Mouse (Mus musculus): ENCODE results near the gene Cldn9. TPM values are rescaled to one million over a fixed set of nuclear protein-coding genes. Genes with fewer than 3 reads are reported as not detected.

The Cldn9 gene
- polyA plus RNA-seq, 1 experiment from 2014 or later: not detected

DNA sequence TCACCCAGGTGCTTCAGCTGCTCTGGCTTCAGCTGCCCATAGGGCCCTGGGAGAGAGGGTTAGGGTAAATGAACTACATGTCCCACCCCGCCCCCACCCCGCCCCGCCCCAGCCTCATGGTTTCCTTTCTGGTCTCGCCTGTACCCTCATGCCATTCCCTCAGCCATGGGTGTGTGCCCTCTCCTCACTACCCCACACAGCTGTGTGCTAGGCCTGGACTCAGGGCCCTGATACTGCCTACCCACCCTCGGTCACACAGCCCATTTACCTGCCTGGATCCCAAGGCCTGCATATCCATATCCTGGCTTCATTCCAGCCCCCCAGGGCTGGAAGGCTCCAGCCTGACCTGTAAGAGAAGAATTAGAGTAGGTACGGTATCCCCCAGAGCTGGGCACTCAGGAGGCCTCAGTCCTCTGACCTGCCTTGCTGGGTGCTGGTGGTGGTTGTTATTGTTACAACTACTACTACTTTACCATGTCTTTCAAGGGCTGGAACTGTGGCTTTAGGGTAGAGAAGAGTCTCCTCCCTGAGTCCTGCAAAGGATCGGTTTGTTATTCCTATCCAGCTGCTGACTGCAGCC is 21.8 kb upstream of the Cldn9 start:
- ATAC-seq (ENCODE audit: insufficient number of reproducible peaks, low FRiP score): no peak
- Histone ChIP-seq H3K27me3 (replicated peaks) (peaks cover 63% of the 10 kb centered on the region), H3K36me3 (no peaks in the 10 kb centered on the region), H3K9me3 (replicated peaks) (no peaks in the 10 kb centered on the region), H3K4me2 (no peak overlapping the region), H3K27ac (ENCODE audit: poor library complexity, severe bottlenecking) (no peak overlapping the region), H3K4me1 (replicated peaks) (no peaks in the 10 kb centered on the region), H3K4me3 (no peak overlapping the region), H3K9ac (no peak overlapping the region)
- 65% methylated on average over 7 of the region's 7 CpGs for WGBS

DNA sequence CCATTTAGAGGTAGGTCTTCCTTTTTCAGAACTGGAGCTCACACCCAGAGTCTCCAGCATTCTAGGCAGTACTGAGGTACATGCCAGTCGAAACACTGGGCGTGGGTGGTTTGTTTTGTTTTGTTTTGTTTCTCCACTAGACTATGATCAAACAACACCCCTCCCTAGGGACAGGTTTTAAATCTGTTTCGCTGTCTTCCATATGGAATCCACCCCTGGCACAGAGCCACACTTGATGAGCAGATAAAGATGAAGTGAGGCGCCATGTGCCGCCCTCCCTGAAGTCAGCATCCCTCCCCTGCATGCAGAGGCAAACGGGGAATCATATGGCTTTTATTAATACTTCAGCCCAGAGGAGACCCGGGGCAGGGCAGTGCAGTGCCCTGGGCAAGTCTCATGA is 20.9 kb upstream of the Cldn9 start:
- Histone ChIP-seq H3K36me3 (no peaks in the 10 kb centered on the region), H3K9me3 (replicated peaks) (no peaks in the 10 kb centered on the region), H3K4me2 (no peak overlapping the region), H3K9ac (no peak overlapping the region), H3K27me3 (replicated peaks) (peaks cover 60% of the 10 kb centered on the region), H3K4me3 (no peak overlapping the region), H3K4me1 (replicated peaks) (no peaks in the 10 kb centered on the region), H3K27ac (ENCODE audit: poor library complexity, severe bottlenecking) (no peak overlapping the region)
- WGBS: 55% methylated on average over 7 of the region's 7 CpGs
- ATAC-seq (ENCODE audit: insufficient number of reproducible peaks, low FRiP score): no peak

DNA sequence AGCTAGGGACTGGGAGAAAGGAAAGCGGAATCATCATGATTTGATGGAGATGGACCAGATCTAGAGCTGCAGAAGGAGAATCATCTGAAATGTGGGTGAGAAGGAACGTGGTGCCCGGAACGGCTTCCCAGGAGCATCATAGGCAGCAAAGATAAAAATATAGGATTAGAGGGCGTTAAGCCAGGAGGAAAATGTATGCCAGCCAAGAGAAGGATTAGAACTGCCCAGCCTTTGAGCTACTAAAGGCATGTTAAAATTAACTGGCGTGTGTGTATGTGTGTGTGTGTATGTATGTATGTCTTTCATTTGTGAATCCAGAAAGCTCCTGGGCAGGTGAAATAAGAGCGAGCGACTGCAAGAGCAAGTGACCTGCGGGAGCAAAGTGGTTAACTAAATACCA is 19.5 kb upstream of the Cldn9 start:
- Histone ChIP-seq H3K9ac (no peak overlapping the region), H3K36me3 (no peaks in the 10 kb centered on the region), H3K4me1 (replicated peaks) (0 out of 2 replicates have a peak, but pooled peaks cover 3% of the 10 kb centered on the region), H3K4me3 (no peak overlapping the region), H3K4me2 (no peak overlapping the region), H3K27ac (ENCODE audit: poor library complexity, severe bottlenecking) (no peak overlapping the region), H3K9me3 (replicated peaks) (no peaks in the 10 kb centered on the region), H3K27me3 (replicated peaks) (peaks cover 68% of the 10 kb centered on the region)
- 80% methylated on average over 9 of the region's 9 CpGs for WGBS
- ATAC-seq (ENCODE audit: insufficient number of reproducible peaks, low FRiP score): no peak

DNA sequence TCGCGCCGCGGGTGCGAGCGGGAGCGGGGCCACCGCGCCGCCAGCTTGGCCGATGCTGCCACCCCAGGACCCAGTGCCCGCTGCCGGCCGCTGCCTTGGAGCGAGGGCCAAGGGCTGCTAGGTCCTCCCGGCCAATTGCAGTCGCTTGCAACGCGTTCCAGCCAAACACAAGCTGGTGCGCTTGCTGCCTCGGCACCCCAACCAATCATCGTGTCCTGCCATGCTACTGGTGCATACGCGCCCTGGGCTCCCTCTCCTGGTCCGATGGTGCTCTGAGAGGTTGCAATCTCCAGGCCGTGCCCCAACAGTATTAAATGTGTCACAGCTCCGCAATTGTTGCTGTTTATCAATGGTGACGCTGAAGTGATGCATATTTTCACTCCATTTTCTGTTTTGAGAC is 16.3 kb upstream of the Cldn9 start:
- H3K27me3 ChIP-seq (replicated peaks): peaks cover 65% of the 10 kb centered on the region
- H3K36me3 ChIP-seq: no peaks in the 10 kb centered on the region
- H3K4me2 ChIP-seq: peak overlapping the region; percentile 100
- H3K9me3 ChIP-seq (replicated peaks): no peaks in the 10 kb centered on the region
- H3K27ac ChIP-seq (ENCODE audit: poor library complexity, severe bottlenecking): no peak overlapping the region
- H3K4me3 ChIP-seq: peak overlapping the region; percentile 76
- WGBS: 0% methylated on average over 28 of the region's 28 CpGs
- ATAC-seq (ENCODE audit: insufficient number of reproducible peaks, low FRiP score): peak; percentile 92
- peak overlapping the region; percentile 70 for H3K9ac ChIP-seq
- H3K4me1 ChIP-seq (replicated peaks): 0 out of 2 replicates have a peak, but pooled peaks cover 3% of the 10 kb centered on the region

DNA sequence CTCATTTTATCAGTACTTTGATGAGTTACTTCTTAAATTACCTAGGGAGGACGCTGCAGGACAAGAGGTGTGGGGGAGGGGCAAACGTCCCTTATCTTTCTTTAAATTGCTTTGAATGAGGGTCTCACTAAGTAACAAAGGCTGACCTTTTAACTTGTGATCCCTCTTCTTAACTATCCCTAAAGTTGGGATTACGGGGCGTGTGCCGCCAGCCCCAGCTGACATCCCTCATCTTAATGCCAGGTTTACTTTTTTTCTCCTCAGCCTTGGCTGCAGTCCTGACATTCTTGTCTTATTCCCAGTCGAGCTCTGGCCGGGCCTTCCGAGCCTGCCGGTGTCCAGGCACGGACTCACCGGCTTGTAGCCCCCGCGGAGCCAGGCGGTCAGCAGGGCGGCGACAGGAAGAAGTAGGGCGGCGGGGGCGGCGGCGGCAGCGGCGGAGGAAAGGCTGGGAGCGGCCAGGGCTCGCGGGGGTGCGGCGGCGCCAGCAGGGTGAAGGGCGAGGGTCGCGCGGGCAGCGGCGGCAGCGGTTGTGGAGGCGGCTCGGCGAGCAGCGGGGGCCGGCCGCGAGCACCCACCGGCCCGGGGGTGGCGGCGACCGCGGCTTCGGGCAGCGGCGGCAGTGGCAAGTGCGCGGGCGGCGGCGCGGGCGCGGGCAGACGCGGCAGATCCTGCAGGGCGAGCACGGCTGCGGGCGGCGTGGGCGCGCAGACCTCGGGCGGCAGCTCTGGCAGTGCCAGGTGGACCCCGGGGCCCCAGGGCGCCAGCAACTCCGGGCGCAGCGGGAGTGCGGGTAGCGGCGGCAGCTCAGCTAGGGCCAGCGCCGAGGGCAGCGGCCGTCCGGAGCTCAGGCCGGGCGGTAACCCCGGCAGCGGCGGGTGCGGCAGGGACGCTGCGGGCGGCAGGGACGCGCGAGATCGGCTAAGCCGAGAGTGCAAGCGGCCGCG is 15.6 kb upstream of the Cldn9 start:
- Histone ChIP-seq H3K27me3 (replicated peaks) (peaks cover 68% of the 10 kb centered on the region), H3K9me3 (replicated peaks) (no peaks in the 10 kb centered on the region), H3K4me1 (replicated peaks) (0 out of 2 replicates have a peak, but pooled peaks cover 3% of the 10 kb centered on the region), H3K36me3 (no peaks in the 10 kb centered on the region), H3K4me3 (peak overlapping the region; percentile 76), H3K4me2 (peak overlapping the region; percentile 100), H3K9ac (peak overlapping the region; percentile 70), H3K27ac (ENCODE audit: poor library complexity, severe bottlenecking) (no peak overlapping the region)
- 2% methylated on average over 92 of the region's 101 CpGs for WGBS
- ATAC-seq (ENCODE audit: insufficient number of reproducible peaks, low FRiP score): peak; percentile 22

DNA sequence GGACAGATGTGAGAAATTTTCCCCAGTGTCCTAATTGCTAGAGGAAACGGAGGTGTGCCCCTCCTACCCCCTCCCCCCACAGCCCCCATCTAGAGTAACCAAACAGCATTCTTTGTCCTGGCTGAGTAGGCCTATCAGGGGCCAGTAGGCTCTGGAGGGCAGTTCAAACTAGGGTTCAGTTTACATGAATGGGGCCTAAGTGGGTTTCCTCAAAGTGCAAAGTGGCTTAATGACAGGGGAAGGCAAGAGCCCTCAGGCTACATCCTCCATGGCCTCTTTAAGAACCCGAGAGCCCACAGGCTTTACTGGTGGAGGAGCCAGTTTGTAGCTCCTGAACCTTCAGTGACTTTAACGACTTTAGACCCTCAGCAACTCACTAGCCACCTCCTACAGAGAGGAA is 12.0 kb upstream of the Cldn9 start:
- H3K4me1 ChIP-seq (replicated peaks): 0 out of 2 replicates have a peak, but pooled peaks cover 3% of the 10 kb centered on the region
- no peak for ATAC-seq (ENCODE audit: insufficient number of reproducible peaks, low FRiP score)
- no peaks in the 10 kb centered on the region for H3K9me3 ChIP-seq (replicated peaks)
- WGBS: 27% methylated on average over 3 of the region's 3 CpGs
- H3K4me2 ChIP-seq: no peak overlapping the region
- no peak overlapping the region for H3K27ac ChIP-seq (ENCODE audit: poor library complexity, severe bottlenecking)
- H3K27me3 ChIP-seq (replicated peaks): peaks cover 67% of the 10 kb centered on the region
- no peaks in the 10 kb centered on the region for H3K36me3 ChIP-seq
- H3K9ac ChIP-seq: no peak overlapping the region
- H3K4me3 ChIP-seq: no peak overlapping the region

DNA sequence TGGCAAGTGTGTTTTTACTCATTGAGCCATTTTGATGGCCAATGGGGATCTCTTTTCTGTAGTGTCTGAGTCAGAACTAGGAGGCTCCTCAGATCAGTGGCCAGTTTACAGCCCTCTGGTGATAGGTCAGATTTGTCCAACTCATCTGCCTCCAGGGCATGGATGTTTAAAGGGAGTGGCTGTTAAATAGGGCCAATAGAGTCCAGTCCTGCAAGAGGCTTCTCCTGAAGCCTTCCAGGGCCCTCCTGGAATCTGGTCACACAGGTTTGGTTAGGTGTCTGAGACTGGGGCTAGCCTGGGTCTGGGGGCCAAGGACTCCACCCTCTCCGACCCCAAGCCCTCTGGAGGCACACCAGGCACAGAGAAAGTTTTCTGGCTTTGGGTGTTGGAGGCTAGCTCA is 10.7 kb upstream of the Cldn9 start:
- peaks cover 59% of the 10 kb centered on the region for H3K27me3 ChIP-seq (replicated peaks)
- no peak for ATAC-seq (ENCODE audit: insufficient number of reproducible peaks, low FRiP score)
- no peaks in the 10 kb centered on the region for H3K9me3 ChIP-seq (replicated peaks)

DNA sequence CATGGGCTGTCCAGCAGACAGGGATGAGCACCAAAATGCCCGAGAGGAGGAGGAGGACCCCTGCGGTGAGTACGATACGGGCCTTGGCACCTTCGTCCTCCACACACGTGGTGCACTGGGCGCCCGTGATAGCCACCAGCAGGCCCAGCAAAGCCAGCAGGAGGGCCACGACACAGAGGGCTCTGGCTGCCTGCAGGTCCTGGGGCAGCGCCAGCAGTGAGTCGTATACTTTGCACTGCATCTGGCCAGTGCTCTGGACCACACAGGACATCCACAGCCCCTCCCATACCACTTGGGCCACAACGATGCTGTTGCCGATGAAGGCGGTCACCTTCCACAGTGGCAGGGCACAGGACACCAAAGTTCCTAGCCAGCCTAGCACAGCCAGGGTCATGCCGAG is 600 bp downstream of the Cldn9 start:
- no peaks in the 10 kb centered on the region for H3K9me3 ChIP-seq (replicated peaks)
- no peak overlapping the region for H3K27ac ChIP-seq (ENCODE audit: poor library complexity, severe bottlenecking)
- 15% methylated on average over 15 of the region's 15 CpGs for WGBS
- no peak overlapping the region for H3K4me3 ChIP-seq
- H3K36me3 ChIP-seq: no peaks in the 10 kb centered on the region
- H3K27me3 ChIP-seq (replicated peaks): peaks cover 74% of the 10 kb centered on the region
- no peak for ATAC-seq (ENCODE audit: insufficient number of reproducible peaks, low FRiP score)
- H3K4me2 ChIP-seq: no peak overlapping the region
- no peak overlapping the region for H3K9ac ChIP-seq
- H3K4me1 ChIP-seq (replicated peaks): 0 out of 2 replicates have a peak, but pooled peaks cover 6% of the 10 kb centered on the region

More for the DNA sequence above, 10.7 kb upstream of the Cldn9 start:
- no peak overlapping the region for H3K4me3 ChIP-seq
- no peak overlapping the region for H3K4me2 ChIP-seq
- no peak overlapping the region for H3K27ac ChIP-seq (ENCODE audit: poor library complexity, severe bottlenecking)
- no peaks in the 10 kb centered on the region for H3K36me3 ChIP-seq
- 68% methylated on average over 1 of the region's 1 CpGs for WGBS
- H3K9ac ChIP-seq: no peak overlapping the region
- 0 out of 2 replicates have a peak, but pooled peaks cover 3% of the 10 kb centered on the region for H3K4me1 ChIP-seq (replicated peaks)

DNA sequence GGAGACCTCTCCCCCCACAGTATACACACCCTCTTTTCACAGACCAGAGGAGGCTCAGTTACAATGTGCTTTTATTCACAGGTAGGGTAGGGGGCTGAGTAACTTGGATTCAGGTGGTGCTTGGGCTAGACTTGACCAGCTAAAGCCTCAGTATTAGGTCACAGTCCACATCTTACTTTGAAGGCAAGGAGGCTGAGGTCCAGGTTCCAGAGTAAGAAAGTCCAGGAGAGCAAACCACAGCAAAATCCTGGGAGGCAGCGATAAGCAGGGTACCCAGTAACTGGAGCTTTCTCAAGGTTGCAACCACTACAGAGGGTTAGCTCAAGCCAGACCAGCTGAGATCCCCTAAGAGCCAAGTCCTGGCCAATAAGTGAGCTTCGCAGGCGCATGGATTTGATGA is 1.3 kb downstream of the Cldn9 start:
- Histone ChIP-seq H3K27ac (ENCODE audit: poor library complexity, severe bottlenecking) (no peak overlapping the region), H3K4me3 (no peak overlapping the region), H3K27me3 (replicated peaks) (peaks cover 76% of the 10 kb centered on the region), H3K36me3 (no peaks in the 10 kb centered on the region), H3K9ac (no peak overlapping the region), H3K9me3 (replicated peaks) (no peaks in the 10 kb centered on the region), H3K4me1 (replicated peaks) (0 out of 2 replicates have a peak, but pooled peaks cover 6% of the 10 kb centered on the region), H3K4me2 (no peak overlapping the region)
- 51% methylated on average over 3 of the region's 3 CpGs for WGBS
- ATAC-seq (ENCODE audit: insufficient number of reproducible peaks, low FRiP score): no peak

DNA sequence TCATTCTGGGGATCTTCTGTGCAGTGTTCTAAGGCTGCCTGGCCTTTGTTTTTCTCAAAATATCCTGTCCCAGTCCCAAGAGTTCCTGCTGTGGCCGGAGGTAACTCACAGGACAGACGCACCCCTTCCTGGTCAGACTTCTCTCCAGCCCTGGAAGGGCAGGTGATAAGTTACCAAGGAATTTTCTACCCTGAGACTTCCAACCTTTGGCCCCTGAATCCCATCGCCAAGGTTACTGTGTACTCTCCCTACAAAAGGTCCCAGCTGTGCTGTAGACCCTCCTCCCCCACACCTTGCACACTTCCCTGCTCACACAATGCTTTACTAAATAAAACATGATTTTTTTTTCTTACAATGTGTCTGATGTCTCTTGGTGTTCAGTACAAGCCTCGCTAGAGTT is 1.7 kb downstream of the Cldn9 start:
- ATAC-seq (ENCODE audit: insufficient number of reproducible peaks, low FRiP score): no peak
- Histone ChIP-seq H3K4me1 (replicated peaks) (0 out of 2 replicates have a peak, but pooled peaks cover 6% of the 10 kb centered on the region), H3K4me2 (no peak overlapping the region), H3K4me3 (no peak overlapping the region), H3K27ac (ENCODE audit: poor library complexity, severe bottlenecking) (no peak overlapping the region), H3K27me3 (replicated peaks) (peaks cover 76% of the 10 kb centered on the region), H3K9ac (peak overlapping the region; percentile 37), H3K36me3 (no peaks in the 10 kb centered on the region), H3K9me3 (replicated peaks) (no peaks in the 10 kb centered on the region)
- 52% methylated on average over 4 of the region's 4 CpGs for WGBS

DNA sequence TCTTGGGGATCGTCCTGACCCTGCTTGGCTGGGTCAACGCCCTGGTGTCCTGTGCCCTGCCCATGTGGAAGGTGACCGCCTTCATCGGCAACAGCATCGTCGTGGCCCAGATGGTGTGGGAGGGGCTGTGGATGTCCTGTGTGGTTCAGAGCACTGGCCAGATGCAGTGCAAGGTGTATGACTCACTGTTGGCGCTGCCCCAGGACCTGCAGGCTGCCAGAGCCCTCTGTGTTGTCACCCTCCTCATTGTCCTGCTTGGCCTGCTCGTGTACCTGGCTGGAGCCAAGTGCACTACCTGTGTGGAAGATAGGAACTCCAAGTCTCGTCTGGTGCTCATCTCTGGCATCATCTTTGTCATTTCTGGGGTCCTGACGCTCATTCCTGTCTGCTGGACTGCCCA is 2.7 kb downstream of the Cldn9 start:
- Histone ChIP-seq H3K9me3 (replicated peaks) (no peaks in the 10 kb centered on the region), H3K4me2 (no peak overlapping the region), H3K36me3 (no peaks in the 10 kb centered on the region), H3K4me1 (replicated peaks) (peaks cover 7% of the 10 kb centered on the region; the same call in 1 of the 2 replicates), H3K9ac (no peak overlapping the region), H3K27ac (ENCODE audit: poor library complexity, severe bottlenecking) (no peak overlapping the region), H3K4me3 (no peak overlapping the region), H3K27me3 (replicated peaks) (peaks cover 76% of the 10 kb centered on the region)
- no peak for ATAC-seq (ENCODE audit: insufficient number of reproducible peaks, low FRiP score)
- WGBS: 70% methylated on average over 10 of the region's 10 CpGs

Data from heart, embryonic 12.5 days (tissue).